Mouse (Mus musculus): Measurements from ENCODE around the gene C530008M17Rik. TPM values are rescaled to one million over a fixed set of nuclear protein-coding genes. Genes with fewer than 3 reads are reported as not detected.

Gene C530008M17Rik
- total and polyA plus RNA-seq, 3 experiments = 0.04 to 0.44 TPM; not detected in 1

DNA sequence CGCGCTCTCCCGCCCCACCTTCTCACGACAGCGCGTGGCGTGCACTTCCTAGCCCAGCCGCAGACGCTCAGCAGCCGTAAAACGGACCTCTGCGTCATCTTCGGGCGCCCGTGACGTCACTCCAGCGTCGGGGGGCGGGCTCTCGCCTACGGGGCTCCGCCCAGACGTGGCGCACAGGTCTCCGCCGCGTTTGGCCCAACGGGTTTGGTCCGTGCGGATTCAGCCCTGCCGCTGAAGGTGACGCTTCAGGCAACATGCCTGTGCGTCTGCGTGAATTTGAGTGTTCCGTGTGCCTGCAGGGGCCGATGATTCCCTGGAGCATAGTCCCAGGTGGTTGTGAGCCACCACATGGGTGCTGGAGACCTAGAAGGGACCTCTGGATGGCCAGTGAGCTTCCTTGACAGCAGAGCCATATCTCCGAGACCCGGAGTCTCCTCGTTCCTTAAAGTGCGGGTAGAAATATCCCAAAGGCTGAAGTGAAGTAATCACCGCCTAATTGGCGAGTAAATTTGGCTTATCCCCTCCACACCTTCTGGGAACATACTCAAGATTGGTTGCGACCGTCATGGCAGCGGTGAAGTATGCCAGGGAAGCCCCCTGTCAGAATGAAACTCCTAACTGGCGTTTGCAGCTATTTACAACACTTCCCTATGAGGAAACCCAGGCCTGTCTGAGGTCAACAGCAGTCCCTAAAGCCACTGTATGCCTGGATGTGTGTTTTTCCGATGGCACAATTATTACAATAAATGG, 249.3 kb downstream of the C530008M17Rik start, which contains the start of gene Aasdh:
TSS of gene Aasdh (minus strand) at position 110 of the 750 bp plus-strand sequence.
- no peaks in the 10 kb centered on the region for H3K9me3 ChIP-seq (replicated peaks; ENCODE audit: low read length)
- H3K4me2 ChIP-seq (ENCODE audit: insufficient read depth, low read depth, poor library complexity, severe bottlenecking) = peak within 1 kb of the TSS; percentile 85
- H3K4me1 ChIP-seq (ENCODE audit: control insufficient read depth in 1 of 2, insufficient read depth in 2 of 2) = peaks cover 0 to 11% of the 10 kb centered on the region in 2 experiments; a peak in 1 of 4 replicates
- peak within 1 kb of the TSS; percentile 64 to 95 (median 73) for H3K4me3 ChIP-seq (replicated peaks in 1 of 3; ENCODE audit: low read depth in 2 of 3, low read length in 2 of 3, poor library complexity in 1 of 3)
- dilution Hi-C loops (cut with MboI; ENCODE audit: extremely low pct_ligation_motif_present, extremely low pct_unique_long_range_greater_than_20kb, low sequenced_read_pairs) = no loop called here
- peak; percentile 91 for DNase-seq (ENCODE audit: extremely low read depth)
- H3K27me3 ChIP-seq (replicated peaks) = no peaks in the 10 kb centered on the region
- H3K27ac ChIP-seq (ENCODE audit: insufficient read depth, low read depth) = peak within 1 kb of the TSS; percentile 59
- no peaks in the 10 kb centered on the region for H3K79me2 ChIP-seq (replicated peaks; ENCODE audit: control insufficient read depth, extremely low read depth, insufficient read depth, poor library complexity, severe bottlenecking)
- TF ChIP-seq HCFC1 (IDR thresholded peaks at IDR 0.05; ENCODE audit: low read depth, low read length) (peak; percentile 92), MAFK (IDR thresholded peaks at IDR 0.05; ENCODE audit: insufficient replicate concordance, low read length) (no peak), TBP (conservative IDR thresholded peaks at IDR 0.05; ENCODE audit: low read depth, low read length) (0 out of 2 replicates have a peak, but pooled peaks have one; percentile 15), RAD21 (IDR thresholded peaks at IDR 0.05; ENCODE audit: low read depth, low read length) (no peak), MAZ (IDR thresholded peaks at IDR 0.05; ENCODE audit: low read depth, low read length) (peak; percentile 3; the same call in 1 of the 2 replicates), EP300 (IDR thresholded peaks at IDR 0.05; ENCODE audit: low read length) (no peak), ZKSCAN1 (IDR thresholded peaks at IDR 0.05; ENCODE audit: borderline replicate concordance, low read depth, low read length) (no peak), E2F4 (IDR thresholded peaks at IDR 0.05; ENCODE audit: insufficient replicate concordance, low read depth, low read length) (no peak), MYC (IDR thresholded peaks at IDR 0.05; ENCODE audit: low read depth, low read length) (no peak; the same call in 1 of the 2 replicates), USF1 (IDR thresholded peaks at IDR 0.05; ENCODE audit: low read depth, low read length) (no peak), SIN3A (IDR thresholded peaks at IDR 0.05; ENCODE audit: low read length) (peak; percentile 43; the same call in 1 of the 2 replicates), ZNF384 (IDR thresholded peaks at IDR 0.05; ENCODE audit: low read depth, low read length) (no peak), ELF1 (IDR thresholded peaks at IDR 0.05; ENCODE audit: low read depth, low read length) (peak; percentile 92), CHD1 (IDR thresholded peaks at IDR 0.05; ENCODE audit: low read depth, low read length) (no peak), IRF4 (IDR thresholded peaks at IDR 0.05; ENCODE audit: low read depth, low read length) (peak; percentile 59; the same call in 1 of the 2 replicates), KAT2A (IDR thresholded peaks at IDR 0.05; ENCODE audit: insufficient replicate concordance, low read length) (peak; percentile 84; the same call in 1 of the 2 replicates), ZMIZ1 (IDR thresholded peaks at IDR 0.05; ENCODE audit: low read depth, low read length) (peak; percentile 93), MEF2A (IDR thresholded peaks at IDR 0.05; ENCODE audit: borderline replicate concordance, low read depth, low read length) (peak; percentile 71), RCOR1 (conservative IDR thresholded peaks at IDR 0.05; ENCODE audit: low read depth, low read length) (no peak), PAX5 (IDR thresholded peaks at IDR 0.05; ENCODE audit: low read length) (no peak), MAX (IDR thresholded peaks at IDR 0.05; ENCODE audit: low read length) (peak; percentile 74; the same call in 1 of the 2 replicates), UBTF (IDR thresholded peaks at IDR 0.05; ENCODE audit: low read depth, low read length) (0 out of 2 replicates have a peak, but pooled peaks have one; percentile 32), POLR2A (IDR thresholded peaks at IDR 0.05; ENCODE audit: low read depth, low read length) (peak; percentile 99), JUN (IDR thresholded peaks at IDR 0.05; ENCODE audit: insufficient read depth, low read depth, low read length) (no peak), TCF12 (IDR thresholded peaks at IDR 0.05; ENCODE audit: low read depth, low read length) (peak; percentile 91), ETS1 (conservative IDR thresholded peaks at IDR 0.05; ENCODE audit: low read depth, low read length) (0 out of 2 replicates have a peak, but pooled peaks have one; percentile 29), NELFE (IDR thresholded peaks at IDR 0.05; ENCODE audit: low read depth, low read length) (peak; percentile 96), SMC3 (IDR thresholded peaks at IDR 0.05; ENCODE audit: low read depth, low read length) (no peak), ZC3H11A (IDR thresholded peaks at IDR 0.05; ENCODE audit: low read depth, low read length) (no peak), BHLHE40 (IDR thresholded peaks at IDR 0.05; ENCODE audit: low read depth, low read length) (no peak; the same call in none of the 2 replicates), GABPA (IDR thresholded peaks at IDR 0.05; ENCODE audit: insufficient replicate concordance, low read depth, low read length) (peak; percentile 92), NRF1 (IDR thresholded peaks at IDR 0.05; ENCODE audit: low read depth, low read length) (peak; percentile 66), USF2 (conservative IDR thresholded peaks at IDR 0.05; ENCODE audit: low read depth, low read length) (no peak), JUND (conservative IDR thresholded peaks at IDR 0.05; ENCODE audit: low read depth, low read length) (no peak), POLR2AphosphoS2 (IDR thresholded peaks at IDR 0.05; ENCODE audit: low read depth, low read length) (peak; percentile 91; the same call in 1 of the 2 replicates), MXI1 (IDR thresholded peaks at IDR 0.05; ENCODE audit: low read depth, low read length) (peak; percentile 88; the same call in 1 of the 2 replicates), CHD2 (IDR thresholded peaks at IDR 0.05; ENCODE audit: low read length) (no peak; the same call in 1 of the 2 replicates), CTCF (conservative IDR thresholded peaks at IDR 0.05 in 1 of 2, IDR thresholded peaks at IDR 0.05 in 1 of 2; ENCODE audit: low read depth in 2 of 2, low read length in 2 of 2) (no peak)
- in situ Hi-C loops (cut with MboI; ENCODE audit: low pct_ligation_motif_present, low pct_unique_long_range_greater_than_20kb, low sequenced_read_pairs) = no loop called here
- peak within 1 kb of the TSS; percentile 67 for H3K9ac ChIP-seq (ENCODE audit: insufficient read depth, low read depth)
- peaks cover 15 to 31% of the 10 kb centered on the region in 2 experiments for H3K36me3 ChIP-seq (replicated peaks in 1 of 2; ENCODE audit: control insufficient read depth in 1 of 2, insufficient read depth in 1 of 2, low read length in 1 of 2)

Data from CH12.LX (cell line).